Mouse (Mus musculus): ENCODE data around the gene Epb42. TPM values are rescaled to one million over a fixed set of nuclear protein-coding genes. Genes with fewer than 3 reads are reported as not detected.

Epb42 gene
- polyA plus RNA-seq, 1 experiment from 2014 or later = 173 TPM

DNA sequence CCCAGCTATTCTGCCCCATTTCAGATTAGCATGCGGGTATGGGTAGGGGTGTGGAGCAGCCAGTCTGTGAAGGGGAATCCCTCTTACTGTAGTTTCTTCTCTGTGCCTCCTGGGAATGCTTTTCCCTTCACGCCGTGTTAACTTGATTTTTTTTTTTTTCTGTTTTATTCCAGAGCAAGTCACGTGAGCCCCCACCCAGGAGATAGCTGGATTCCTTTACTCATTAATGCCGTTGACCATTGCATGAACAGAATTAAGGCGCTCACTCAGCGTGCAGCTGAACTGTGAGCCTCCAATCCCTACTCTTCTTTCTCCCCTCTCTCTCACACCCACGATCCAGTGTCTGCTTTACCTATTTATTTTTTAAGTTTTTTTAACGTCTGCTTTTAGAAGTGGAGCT, 20.6 kb downstream of the Epb42 start:
- no peak for ATAC-seq (ENCODE audit: low read depth)
- peaks cover 46% of the 10 kb centered on the region for H3K36me3 ChIP-seq (ENCODE audit: control insufficient read depth, insufficient read depth)
- WGBS (ENCODE audit: insufficient replicate concordance) = 84% methylated on average over 9 of the region's 9 CpGs
- no peak overlapping the region for H3K4me2 ChIP-seq (ENCODE audit: low read depth, low read length)
- no peaks in the 10 kb centered on the region for H3K27me3 ChIP-seq (ENCODE audit: control insufficient read depth, insufficient read depth, low read depth, low read length)
- H3K4me1 ChIP-seq (ENCODE audit: control insufficient read depth, low read depth, low read length) = no peaks in the 10 kb centered on the region
- no peak overlapping the region for H3K27ac ChIP-seq (ENCODE audit: low read length)
- no peaks in the 10 kb centered on the region for H3K9me3 ChIP-seq (replicated peaks; ENCODE audit: control insufficient read depth, low read length)
- no peak overlapping the region for H3K4me3 ChIP-seq (ENCODE audit: low read depth, low read length)
- H3K9ac ChIP-seq (ENCODE audit: low read depth, low read length) = no peak overlapping the region

- Histone ChIP-seq H3K9ac (ENCODE audit: low read depth, low read length) (no peak overlapping the region), H3K27me3 (ENCODE audit: control insufficient read depth, insufficient read depth, low read depth, low read length) (no peaks in the 10 kb centered on the region), H3K9me3 (replicated peaks; ENCODE audit: control insufficient read depth, low read length) (no peaks in the 10 kb centered on the region), H3K36me3 (ENCODE audit: control insufficient read depth, insufficient read depth) (peaks cover 41% of the 10 kb centered on the region), H3K4me3 (ENCODE audit: low read depth, low read length) (no peak overlapping the region), H3K4me1 (ENCODE audit: control insufficient read depth, low read depth, low read length) (no peaks in the 10 kb centered on the region), H3K4me2 (ENCODE audit: low read depth, low read length) (no peak overlapping the region), H3K27ac (ENCODE audit: low read length) (no peak overlapping the region)
- 66% methylated on average over 2 of the region's 2 CpGs for WGBS (ENCODE audit: insufficient replicate concordance)
- no peak for ATAC-seq (ENCODE audit: low read depth)
Measured at GRCm38 (mm10) chr2:121015507-121015906, 21.4 kb downstream of the Epb42 start.

- peaks cover 21% of the 10 kb centered on the region for H3K36me3 ChIP-seq (ENCODE audit: control insufficient read depth, insufficient read depth)
- no peak overlapping the region for H3K4me3 ChIP-seq (ENCODE audit: low read depth, low read length)
- WGBS (ENCODE audit: insufficient replicate concordance) = 87% methylated on average over 9 of the region's 9 CpGs
Measured at GRCm38 (mm10) chr2:121012676-121013075, 24.2 kb downstream of the Epb42 start.

DNA sequence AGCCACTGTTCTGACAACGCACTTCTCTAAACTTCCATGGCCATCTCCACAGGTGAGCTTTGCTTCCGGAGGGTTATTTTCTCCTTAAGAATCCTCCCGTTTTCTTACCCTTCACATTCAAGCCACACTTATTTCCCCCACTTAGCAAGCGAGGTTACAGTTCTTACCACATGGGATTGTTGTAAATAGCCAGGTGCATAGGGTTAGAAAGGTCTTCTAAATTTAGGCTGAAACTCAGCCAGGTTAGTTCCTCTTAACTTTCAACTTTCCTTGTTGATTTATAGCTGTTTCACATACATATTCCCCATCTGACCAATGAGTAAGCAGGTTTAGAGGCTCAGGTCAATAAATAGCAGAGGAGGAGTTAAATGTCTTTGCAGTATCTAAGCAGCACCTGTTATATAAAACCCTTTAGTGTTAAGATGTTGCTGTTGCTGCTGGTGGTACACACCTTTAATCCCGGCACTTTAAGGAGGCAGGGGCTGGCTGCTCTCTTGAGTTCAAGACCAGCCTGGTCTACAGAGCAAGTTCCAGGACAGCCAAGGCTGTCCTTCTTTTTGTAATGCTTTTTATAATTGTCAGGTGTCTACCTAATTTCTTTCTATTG, 27.7 kb downstream of the Epb42 start:
- peak overlapping the region; percentile 80 for H3K9ac ChIP-seq (ENCODE audit: low read depth, low read length)
- peaks cover 3% of the 10 kb centered on the region; the same call in 1 of the 2 replicates for H3K4me1 ChIP-seq (ENCODE audit: control insufficient read depth, low read depth, low read length)
- H3K9me3 ChIP-seq (replicated peaks; ENCODE audit: control insufficient read depth, low read length) = no peaks in the 10 kb centered on the region
- no peak for ATAC-seq (ENCODE audit: low read depth)
- 16% methylated on average over 5 of the region's 5 CpGs for WGBS (ENCODE audit: insufficient replicate concordance)
- no peaks in the 10 kb centered on the region for H3K27me3 ChIP-seq (ENCODE audit: control insufficient read depth, insufficient read depth, low read depth, low read length)
- peak overlapping the region; percentile 81 for H3K4me3 ChIP-seq (ENCODE audit: low read depth, low read length)
- H3K36me3 ChIP-seq (ENCODE audit: control insufficient read depth, insufficient read depth) = peaks cover 6% of the 10 kb centered on the region
- H3K4me2 ChIP-seq (ENCODE audit: low read depth, low read length) = peak overlapping the region; percentile 70
- H3K27ac ChIP-seq (ENCODE audit: low read length) = peak overlapping the region; percentile 86

More at GRCm38 (mm10) chr2:121012676-121013075, 24.2 kb downstream of the Epb42 start:
- ATAC-seq (ENCODE audit: low read depth) = no peak
- Histone ChIP-seq H3K4me1 (ENCODE audit: control insufficient read depth, low read depth, low read length) (peaks cover 3% of the 10 kb centered on the region; the same call in 1 of the 2 replicates), H3K27me3 (ENCODE audit: control insufficient read depth, insufficient read depth, low read depth, low read length) (no peaks in the 10 kb centered on the region), H3K27ac (ENCODE audit: low read length) (no peak overlapping the region), H3K9ac (ENCODE audit: low read depth, low read length) (no peak overlapping the region), H3K9me3 (replicated peaks; ENCODE audit: control insufficient read depth, low read length) (no peaks in the 10 kb centered on the region), H3K4me2 (ENCODE audit: low read depth, low read length) (no peak overlapping the region)

DNA sequence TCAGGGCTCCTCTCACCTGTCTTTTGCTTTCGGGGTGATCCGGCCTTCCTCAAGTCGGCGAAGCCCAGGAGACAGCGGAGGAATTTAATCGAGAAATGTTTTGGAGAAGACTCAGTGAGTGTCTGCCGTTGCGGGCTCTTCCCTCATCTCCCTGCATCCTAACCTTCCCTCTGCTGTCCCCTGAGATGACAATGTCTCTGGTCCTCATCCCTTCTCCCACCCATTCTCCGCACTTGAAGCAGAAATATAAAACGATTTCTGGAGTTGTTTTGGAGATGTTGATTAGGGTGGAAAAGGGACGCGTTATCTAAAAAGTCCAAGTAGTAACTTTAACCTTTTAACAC, 28.2 kb downstream of the Epb42 start:
- under 1% methylated on average over 12 of the region's 12 CpGs for WGBS (ENCODE audit: insufficient replicate concordance)
- H3K27ac ChIP-seq (ENCODE audit: low read length) = peak overlapping the region; percentile 86
- H3K9me3 ChIP-seq (replicated peaks; ENCODE audit: control insufficient read depth, low read length) = no peaks in the 10 kb centered on the region
- peaks cover 3% of the 10 kb centered on the region; the same call in 1 of the 2 replicates for H3K4me1 ChIP-seq (ENCODE audit: control insufficient read depth, low read depth, low read length)
- H3K27me3 ChIP-seq (ENCODE audit: control insufficient read depth, insufficient read depth, low read depth, low read length) = no peaks in the 10 kb centered on the region
- peak overlapping the region; percentile 80 for H3K9ac ChIP-seq (ENCODE audit: low read depth, low read length)
- ATAC-seq (ENCODE audit: low read depth) = peak; percentile 25
- H3K4me2 ChIP-seq (ENCODE audit: low read depth, low read length) = peak overlapping the region; percentile 70
- H3K4me3 ChIP-seq (ENCODE audit: low read depth, low read length) = peak overlapping the region; percentile 81
- peaks cover 6% of the 10 kb centered on the region for H3K36me3 ChIP-seq (ENCODE audit: control insufficient read depth, insufficient read depth)

GRCm38 (mm10) chr2:121007925-121008663, 28.8 kb downstream of the Epb42 start, which contains the start of gene Ccndbp1:
Gene Ccndbp1 (plus strand): TSS chr2:121008403.
- 3% methylated on average over 34 of the region's 34 CpGs for WGBS (ENCODE audit: insufficient replicate concordance)
- Histone ChIP-seq H3K36me3 (ENCODE audit: control insufficient read depth, insufficient read depth) (peaks cover 6% of the 10 kb centered on the region), H3K4me2 (ENCODE audit: low read depth, low read length) (peak within 1 kb of the TSS; percentile 70), H3K9ac (ENCODE audit: low read depth, low read length) (peak within 1 kb of the TSS; percentile 80), H3K27me3 (ENCODE audit: control insufficient read depth, insufficient read depth, low read depth, low read length) (no peaks in the 10 kb centered on the region), H3K4me1 (ENCODE audit: control insufficient read depth, low read depth, low read length) (peaks cover 3% of the 10 kb centered on the region; the same call in 1 of the 2 replicates), H3K27ac (ENCODE audit: low read length) (peak within 1 kb of the TSS; percentile 86), H3K9me3 (replicated peaks; ENCODE audit: control insufficient read depth, low read length) (no peaks in the 10 kb centered on the region), H3K4me3 (ENCODE audit: low read depth, low read length) (peak within 1 kb of the TSS; percentile 81)
- peak; percentile 97 for ATAC-seq (ENCODE audit: low read depth)

GRCm38 (mm10) chr2:121006986-121007385, 29.9 kb downstream of the Epb42 start:
- Histone ChIP-seq H3K9me3 (replicated peaks; ENCODE audit: control insufficient read depth, low read length) (no peaks in the 10 kb centered on the region), H3K4me1 (ENCODE audit: control insufficient read depth, low read depth, low read length) (peaks cover 3% of the 10 kb centered on the region; the same call in 1 of the 2 replicates), H3K27ac (ENCODE audit: low read length) (no peak overlapping the region), H3K9ac (ENCODE audit: low read depth, low read length) (no peak overlapping the region), H3K4me2 (ENCODE audit: low read depth, low read length) (no peak overlapping the region), H3K27me3 (ENCODE audit: control insufficient read depth, insufficient read depth, low read depth, low read length) (no peaks in the 10 kb centered on the region), H3K4me3 (ENCODE audit: low read depth, low read length) (no peak overlapping the region), H3K36me3 (ENCODE audit: control insufficient read depth, insufficient read depth) (peaks cover 2% of the 10 kb centered on the region; the same call in 1 of the 2 replicates)
- 78% methylated on average over 1 of the region's 1 CpGs for WGBS (ENCODE audit: insufficient replicate concordance)
- ATAC-seq (ENCODE audit: low read depth) = no peak

DNA sequence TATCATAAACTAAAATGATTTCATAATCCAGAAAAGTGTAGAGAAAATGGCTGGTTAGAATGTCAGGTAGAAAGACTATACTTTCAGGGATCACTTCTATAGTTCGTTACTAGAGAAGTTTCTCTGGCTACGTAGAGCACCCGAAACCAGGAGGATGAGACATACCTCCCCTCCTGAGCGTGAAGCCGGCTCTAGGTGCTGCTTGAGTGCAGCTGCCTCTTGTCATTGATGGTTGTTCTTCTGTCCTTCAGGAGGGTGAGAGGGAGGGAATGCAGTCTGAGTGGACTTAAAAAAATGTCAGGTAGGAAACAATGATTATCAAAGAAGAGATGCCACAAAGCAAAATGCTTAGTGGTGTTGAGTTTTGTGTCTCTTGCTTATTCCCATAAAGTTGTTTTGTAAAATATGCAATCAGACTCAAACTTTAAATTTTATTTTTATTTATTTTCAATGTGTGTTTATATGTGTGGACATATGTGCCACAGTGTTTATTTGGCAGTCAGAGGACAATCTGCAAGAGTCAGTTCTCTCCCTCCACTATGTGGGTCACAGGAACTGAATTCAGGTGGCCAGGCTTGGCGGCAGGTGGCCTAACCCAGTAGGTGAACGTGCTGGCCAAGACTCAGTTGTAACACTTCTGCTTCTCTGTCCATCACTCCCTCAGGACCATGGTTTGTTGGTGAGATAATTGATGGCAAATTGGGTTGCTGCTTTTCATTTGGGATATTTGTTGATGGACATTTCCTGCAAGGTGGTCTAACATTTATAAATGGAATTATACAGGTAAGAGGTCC, 32.7 kb downstream of the Epb42 start:
- no peak for ATAC-seq (ENCODE audit: low read depth)
- Histone ChIP-seq H3K9me3 (replicated peaks; ENCODE audit: control insufficient read depth, low read length) (no peaks in the 10 kb centered on the region), H3K4me1 (ENCODE audit: control insufficient read depth, low read depth, low read length) (peaks cover 3% of the 10 kb centered on the region; the same call in 1 of the 2 replicates), H3K27me3 (ENCODE audit: control insufficient read depth, insufficient read depth, low read depth, low read length) (no peaks in the 10 kb centered on the region), H3K4me2 (ENCODE audit: low read depth, low read length) (no peak overlapping the region), H3K27ac (ENCODE audit: low read length) (no peak overlapping the region), H3K4me3 (ENCODE audit: low read depth, low read length) (no peak overlapping the region), H3K9ac (ENCODE audit: low read depth, low read length) (no peak overlapping the region), H3K36me3 (ENCODE audit: control insufficient read depth, insufficient read depth) (no peaks in the 10 kb centered on the region)
- 76% methylated on average over 7 of the region's 7 CpGs for WGBS (ENCODE audit: insufficient replicate concordance)

Measured in liver, embryonic 16.5 days (tissue).